Mouse (Mus musculus): ENCODE measurements around the gene Tmc3. TPM values are rescaled to one million over a fixed set of nuclear protein-coding genes. Genes with fewer than 3 reads are reported as not detected.

Gene Tmc3
- total RNA-seq, 2 experiments from 2014 or later = 0.11 to 0.13 TPM

DNA sequence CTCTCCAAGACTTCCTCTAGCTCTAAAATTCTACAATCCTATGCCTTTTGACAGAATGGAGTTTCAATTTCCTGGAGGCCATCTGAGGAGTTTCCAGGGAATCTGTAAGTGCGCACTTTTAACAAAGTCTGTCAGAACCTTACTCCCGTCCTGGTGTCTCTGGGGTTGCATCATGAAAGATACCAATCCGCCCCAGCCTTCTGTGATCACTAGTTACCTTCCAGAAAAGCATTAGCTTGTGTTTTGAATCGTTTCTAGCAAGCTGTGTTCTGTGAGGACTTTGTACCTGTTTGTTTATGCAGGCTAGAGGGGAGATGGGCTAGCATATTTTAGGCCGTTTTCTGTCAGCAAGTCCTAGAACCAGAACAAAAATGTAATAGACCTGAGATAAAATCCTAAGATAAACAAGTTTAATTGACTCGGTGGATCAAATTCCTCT, 48.0 kb downstream of the Tmc3 start:
- no peak for DNase-seq (ENCODE audit: low spot score)
- intact Hi-C loops (cut with DNase I) = no loop called here

DNA sequence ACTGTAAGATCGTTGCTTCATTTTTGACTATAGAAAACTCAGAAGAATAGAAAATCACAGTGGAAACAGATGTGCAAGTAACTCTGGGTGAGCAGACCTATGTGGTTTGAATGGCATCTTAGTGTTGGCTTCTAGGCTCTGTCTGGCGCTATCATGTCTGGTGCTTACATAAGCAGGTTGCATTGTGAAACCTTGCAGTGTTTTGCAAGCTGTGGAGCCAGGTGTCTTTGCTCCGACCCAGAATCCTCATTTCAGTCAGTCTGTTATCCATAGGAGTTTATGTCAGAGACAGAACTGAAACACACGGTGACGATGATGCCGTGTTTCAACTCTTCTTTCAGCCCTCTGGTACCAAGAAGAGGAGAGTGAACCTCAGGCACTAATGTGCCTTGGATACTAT, 49.1 kb downstream of the Tmc3 start:
- intact Hi-C loops (cut with DNase I) = no loop called here
- no peak for DNase-seq (ENCODE audit: low spot score)

DNA sequence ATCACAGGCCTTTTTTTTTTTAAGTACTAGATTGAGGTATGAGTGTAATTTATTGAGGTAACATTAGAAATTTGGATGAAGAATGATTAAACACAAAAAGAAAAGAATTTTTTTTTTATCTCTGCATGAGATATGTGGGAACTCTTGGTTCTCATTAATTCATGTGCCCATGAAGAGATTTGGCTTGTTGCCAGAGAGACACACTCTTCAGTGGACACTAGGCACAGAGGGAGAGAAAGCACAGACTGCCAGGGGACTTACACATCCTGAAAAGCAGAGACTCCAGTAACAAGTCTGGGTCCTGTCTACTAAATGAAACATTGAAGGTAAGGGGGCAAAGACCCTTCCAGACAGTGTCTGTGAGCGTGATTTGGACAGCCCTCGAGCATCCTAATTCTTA, 51.0 kb downstream of the Tmc3 start:
- no peak for DNase-seq (ENCODE audit: low spot score)
- intact Hi-C loops (cut with DNase I) = no loop called here

DNA sequence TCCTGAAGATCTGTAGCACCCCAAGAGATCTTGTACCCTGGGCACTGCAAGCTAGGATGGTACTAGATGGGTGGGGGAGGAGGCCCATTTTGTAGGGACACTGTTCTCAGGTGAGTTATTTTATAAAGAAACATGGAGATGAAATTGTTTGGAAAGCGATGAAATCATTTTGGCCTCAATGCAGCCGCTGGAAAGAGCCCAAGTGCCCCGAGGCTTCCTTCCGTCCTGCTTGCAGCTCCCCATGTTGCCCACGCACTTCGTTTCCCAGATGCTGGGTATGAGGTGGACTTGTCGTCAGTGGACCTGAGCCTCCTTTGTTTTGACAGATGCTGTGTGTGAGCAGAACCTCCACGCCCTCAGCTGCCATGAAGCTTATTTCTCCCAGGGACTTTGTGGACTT, 51.7 kb downstream of the Tmc3 start:
- no peak for DNase-seq (ENCODE audit: low spot score)
- intact Hi-C loops (cut with DNase I) = no loop called here

DNA sequence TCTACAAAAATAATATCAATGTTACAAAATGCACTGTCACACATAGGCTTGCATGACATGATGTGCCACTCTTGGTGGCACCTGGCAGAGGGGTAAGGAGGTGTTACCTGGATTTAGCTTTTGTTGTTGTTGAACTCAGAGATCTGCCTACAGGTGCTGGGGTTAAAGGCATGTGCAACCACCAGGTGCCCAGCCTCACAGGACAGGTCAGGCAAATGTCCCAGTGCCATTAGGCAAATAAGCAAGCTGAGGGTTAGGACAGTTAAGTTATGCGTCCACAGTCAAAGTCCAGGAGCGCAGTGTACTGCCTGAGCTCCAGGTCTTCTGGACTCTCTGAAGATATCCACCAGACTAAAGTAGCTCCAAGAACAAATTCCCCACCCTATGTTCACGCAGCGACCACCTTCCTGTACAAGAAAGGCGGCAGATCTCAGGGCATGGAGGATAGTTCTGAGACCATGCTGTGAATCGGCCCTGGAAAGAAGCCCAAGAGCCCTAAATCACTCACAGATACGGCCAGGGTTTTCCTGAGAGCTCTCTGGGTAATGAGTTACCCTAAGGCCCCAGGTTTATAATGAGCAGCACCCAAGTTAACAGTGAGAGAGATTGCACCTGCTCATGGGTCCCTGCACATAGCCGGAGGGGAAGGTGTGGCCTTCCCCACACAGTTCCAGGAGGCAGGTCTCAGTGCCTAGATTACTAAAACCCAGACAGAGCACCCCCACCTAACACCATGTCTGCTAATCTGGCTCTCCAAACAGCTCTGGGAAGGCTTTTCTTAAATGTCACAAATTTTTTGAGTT, 53.3 kb downstream of the Tmc3 start:
- DNase-seq (ENCODE audit: low spot score) = no peak
- intact Hi-C loops (cut with DNase I) = no loop called here

DNA sequence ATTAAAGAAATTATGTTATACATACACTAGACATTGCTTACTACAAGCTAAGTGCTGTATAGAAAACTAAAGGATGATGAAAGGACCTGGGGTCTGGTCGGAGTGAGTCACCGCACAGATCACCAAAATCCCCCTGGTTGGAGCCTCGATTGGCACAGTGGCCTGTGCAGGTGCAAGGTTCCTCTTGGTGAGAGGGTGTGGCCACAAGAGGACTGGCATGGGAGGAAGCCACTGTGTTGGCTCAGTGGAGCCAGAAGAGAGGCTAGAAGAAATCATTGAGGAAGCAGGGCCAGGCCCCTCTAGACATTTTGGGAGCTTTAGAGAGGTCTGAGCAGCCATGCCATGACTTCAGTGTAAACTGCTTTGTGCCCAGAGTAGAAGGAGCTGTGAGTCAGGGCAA, 54.4 kb downstream of the Tmc3 start:
- DNase-seq (ENCODE audit: low spot score) = no peak
- intact Hi-C loops (cut with DNase I) = no loop called here

DNA sequence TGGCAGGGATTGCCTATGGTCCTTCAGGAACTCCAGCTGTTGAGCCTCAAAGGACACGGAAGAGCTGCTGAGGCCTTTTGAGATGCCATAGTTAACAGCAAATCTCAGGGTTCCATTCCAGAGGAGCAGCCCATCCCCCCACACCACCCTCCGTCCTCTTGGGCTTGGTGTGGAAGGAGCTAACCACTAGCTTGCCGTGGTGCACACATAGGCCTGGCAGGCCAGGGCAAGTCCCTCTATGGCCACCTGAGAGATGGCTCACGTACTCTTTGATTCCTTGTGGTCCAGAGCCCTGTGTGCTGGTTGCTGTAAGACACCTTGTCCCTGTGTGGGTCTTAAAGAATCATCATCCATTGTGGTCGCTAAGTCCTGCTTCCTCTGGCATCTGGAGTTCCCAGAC, 55.9 kb downstream of the Tmc3 start:
- DNase-seq (ENCODE audit: low spot score) = no peak
- intact Hi-C loops (cut with DNase I) = no loop called here

DNA sequence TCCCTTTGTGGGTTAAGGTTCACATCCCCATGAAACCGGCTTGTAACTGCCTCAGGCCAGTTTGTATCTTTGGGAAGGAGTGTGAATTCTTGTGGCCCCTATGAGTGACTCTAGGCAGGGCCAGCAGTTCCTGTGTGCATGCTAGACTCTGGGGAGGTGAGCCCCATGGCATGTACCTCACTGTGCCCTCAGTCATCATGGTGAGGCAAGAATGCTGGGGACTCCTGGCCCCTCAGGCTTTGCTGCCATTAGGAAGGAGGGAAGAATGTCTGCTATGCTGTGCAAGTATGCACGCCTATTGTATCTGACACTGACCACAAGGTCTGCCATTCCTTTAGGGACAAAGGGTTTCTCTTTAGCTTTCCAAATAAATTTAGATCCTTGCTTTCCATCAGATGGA, 56.4 kb downstream of the Tmc3 start:
- intact Hi-C loops (cut with DNase I) = no loop called here
- no peak for DNase-seq (ENCODE audit: low spot score)

DNA sequence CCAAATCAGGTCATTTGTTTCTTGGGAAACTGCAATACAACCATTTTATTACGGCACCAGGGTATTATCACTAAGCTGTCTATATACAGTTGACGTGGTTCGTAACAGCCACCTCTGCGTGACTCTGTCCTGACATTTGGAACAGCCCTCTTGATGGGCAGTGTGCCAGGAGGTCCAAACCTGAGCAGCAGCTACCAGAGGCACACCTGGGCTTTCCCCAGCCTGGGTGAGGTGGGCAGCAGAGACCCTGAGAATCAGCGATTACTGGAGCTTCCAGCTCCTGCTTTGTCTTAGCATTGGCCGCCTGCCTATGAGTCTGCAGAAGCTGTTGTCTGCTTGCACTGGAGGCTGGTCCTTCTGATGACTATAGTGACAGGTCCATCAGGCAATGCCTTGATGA, 58.9 kb downstream of the Tmc3 start:
- intact Hi-C loops (cut with DNase I) = no loop called here
- DNase-seq (ENCODE audit: low spot score) = no peak

DNA sequence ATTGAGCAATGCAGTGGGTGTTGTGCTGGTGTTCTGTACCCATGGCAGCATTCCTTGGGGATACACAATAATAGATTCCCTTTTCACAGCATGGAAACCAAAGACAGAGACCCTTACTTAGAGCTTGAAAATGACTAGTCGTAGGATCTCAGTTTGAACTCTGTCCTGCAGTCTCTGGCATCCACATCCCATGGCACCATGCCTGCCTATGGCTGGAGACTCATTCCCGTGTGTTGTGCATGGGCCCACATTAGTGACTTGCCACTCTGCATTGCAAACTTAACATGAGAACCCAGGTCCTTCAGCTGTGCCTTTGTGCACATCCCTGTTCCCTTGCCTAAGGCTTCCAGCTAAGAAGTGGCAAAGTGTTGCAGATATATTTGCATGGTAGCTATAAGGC, 60.0 kb downstream of the Tmc3 start:
- intact Hi-C loops (cut with DNase I) = no loop called here
- DNase-seq (ENCODE audit: low spot score) = no peak

DNA sequence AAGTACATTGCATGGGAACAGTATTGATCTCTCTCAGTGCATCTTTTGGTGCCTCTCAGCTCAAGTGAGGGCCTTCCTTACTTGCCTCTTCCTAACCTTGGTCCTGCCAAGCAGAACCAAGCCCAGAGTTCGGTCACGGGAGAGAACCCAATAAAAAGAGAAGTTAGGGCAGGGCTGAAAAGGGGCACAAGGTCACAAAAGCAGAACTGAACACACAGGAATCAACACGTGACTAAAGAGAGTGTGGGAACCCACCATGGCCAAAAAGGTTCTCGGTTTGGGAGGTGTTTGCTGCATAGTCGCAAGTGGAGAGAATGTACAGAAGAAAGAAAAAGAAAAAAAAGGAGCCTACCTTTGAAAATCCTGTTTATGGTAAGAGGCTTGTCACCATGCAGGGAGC, 60.7 kb downstream of the Tmc3 start:
- DNase-seq (ENCODE audit: low spot score) = no peak
- intact Hi-C loops (cut with DNase I) = no loop called here

DNA sequence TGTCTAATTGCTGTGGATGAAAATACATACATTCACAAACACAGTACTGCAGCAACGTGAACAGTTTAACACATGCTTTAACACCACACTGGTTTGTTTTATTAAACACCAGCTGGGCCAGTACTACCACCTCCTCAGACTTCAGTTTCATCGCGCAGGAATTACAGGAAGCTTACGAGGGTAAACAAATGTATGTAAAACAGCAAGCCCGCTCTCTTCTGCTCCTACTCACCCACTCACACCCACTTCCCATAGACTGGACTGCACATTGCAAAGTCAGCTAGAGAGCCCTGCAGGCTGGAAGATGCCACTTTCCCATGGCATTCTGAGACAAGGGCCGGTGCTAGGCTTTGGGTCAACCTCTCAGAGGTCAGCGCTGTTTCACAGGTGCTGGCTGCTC, 64.1 kb downstream of the Tmc3 start:
- intact Hi-C loops (cut with DNase I) = no loop called here
- DNase-seq (ENCODE audit: low spot score) = no peak

DNA sequence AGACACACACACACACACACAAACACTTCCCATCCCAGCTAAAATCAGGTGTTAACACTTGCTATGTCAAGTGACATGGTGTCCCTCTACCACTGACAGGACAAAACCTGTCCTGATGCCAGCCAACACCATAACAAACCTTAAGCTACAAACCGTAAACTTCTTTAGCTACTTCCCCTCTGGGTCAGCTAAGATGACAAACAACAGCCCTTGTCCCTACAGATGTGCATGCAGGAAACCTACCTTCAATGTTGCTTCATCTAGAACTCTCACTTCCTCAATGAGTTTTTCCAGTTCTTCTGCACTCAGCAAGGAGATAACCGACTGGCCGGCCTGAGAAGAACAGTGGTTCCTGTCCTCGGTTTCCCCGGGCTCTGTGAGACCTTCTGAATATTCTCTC, 65.9 kb downstream of the Tmc3 start:
- intact Hi-C loops (cut with DNase I) = no loop called here
- DNase-seq (ENCODE audit: low spot score) = no peak

DNA sequence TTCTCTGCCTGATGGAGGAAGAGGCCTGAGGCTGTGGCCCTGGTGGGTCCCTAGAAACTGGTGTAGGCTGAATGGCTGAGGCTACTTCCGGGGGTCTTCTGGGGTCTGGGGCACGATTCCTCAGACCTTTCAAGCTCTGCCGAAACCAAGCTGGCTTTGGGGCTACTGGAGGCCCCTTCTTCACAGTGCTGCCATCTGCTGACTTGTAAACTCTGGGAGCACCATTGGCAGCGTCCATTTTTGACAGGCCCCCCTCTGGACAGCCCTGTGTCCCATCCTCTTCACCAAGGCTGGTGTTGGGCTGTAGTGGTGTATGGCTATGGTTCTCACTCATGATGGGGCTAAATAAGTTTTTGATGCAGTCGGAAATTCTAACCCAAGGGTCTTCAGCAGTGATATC, 67.8 kb downstream of the Tmc3 start:
- DNase-seq (ENCODE audit: low spot score) = no peak
- intact Hi-C loops (cut with DNase I) = no loop called here

DNA sequence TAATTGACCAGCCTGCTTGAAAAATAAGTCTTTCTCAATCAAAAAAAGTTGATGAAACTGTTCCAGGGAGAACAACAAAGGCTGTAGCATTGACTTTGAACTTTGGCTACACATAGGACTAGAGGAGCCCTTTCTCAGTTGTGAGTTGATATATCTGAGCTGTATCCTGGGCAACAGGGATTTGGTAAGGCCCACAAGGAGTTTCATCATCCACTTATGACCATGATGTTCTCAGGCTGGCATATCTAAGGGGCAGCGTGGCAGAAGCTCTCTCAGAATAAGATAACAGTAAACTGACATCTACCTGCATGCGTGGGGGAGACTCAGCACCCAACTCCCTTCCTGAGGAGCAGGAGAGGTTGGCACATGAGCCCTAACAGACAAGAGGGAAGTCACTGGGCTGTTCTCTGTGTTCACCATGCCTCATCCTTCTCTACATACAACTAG, 68.9 kb downstream of the Tmc3 start:
- no peak for DNase-seq (ENCODE audit: low spot score)
- intact Hi-C loops (cut with DNase I) = no loop called here

DNA sequence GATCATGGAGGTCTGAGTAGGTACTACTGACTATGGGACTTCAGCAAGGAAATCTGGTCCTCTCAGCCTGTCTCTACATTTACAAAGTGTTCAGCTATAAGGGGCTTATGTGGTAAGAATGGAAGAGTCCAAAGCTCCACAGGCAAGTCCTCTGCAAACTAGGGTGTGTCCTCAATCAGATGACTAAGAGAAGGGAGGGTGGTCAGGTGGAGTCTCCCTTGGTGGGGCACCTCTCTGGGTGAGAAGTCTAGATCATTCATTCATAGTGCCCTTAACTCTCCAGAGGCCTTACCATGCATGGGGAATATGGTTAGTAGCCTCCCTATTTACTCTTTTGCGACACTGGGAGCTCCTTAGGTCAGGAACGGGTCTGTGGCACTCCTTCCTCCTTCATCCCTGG, 69.5 kb downstream of the Tmc3 start:
- intact Hi-C loops (cut with DNase I) = no loop called here
- no peak for DNase-seq (ENCODE audit: low spot score)

DNA sequence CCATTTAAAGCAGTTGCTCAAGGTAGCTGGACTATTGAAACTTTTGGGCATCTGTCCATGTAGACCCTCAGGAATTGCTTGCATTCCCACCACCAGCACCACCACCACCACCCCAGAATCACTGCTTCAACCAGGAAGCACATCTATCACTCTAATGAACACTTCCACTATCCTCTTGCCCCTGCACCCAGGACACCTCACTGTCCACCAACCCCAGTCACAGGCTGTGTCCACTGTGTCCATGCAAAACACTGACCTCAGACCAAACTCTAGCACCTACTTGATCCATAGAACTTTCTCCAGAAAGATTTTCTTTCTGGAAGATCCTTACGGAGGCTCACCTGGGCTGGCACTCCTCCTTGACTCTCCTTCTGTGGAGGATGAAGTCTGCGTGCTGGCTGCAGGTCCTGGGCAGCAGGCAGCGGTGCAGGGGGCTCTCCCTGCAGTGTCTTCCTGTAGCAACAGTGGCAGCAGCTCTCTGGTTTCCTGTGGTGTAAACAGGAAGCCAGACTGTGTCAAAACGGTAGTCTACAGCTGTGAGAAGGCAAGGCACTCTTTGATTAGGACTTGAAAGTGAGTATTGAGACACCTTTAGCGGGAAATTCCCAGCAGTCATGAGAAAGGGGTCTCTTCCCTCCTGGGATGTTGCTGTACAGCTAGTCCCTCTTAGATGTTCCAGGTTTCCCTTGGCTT, 70.4 kb downstream of the Tmc3 start:
- DNase-seq (ENCODE audit: low spot score) = peak; percentile 29
- intact Hi-C loops (cut with DNase I) = no loop called here

DNA sequence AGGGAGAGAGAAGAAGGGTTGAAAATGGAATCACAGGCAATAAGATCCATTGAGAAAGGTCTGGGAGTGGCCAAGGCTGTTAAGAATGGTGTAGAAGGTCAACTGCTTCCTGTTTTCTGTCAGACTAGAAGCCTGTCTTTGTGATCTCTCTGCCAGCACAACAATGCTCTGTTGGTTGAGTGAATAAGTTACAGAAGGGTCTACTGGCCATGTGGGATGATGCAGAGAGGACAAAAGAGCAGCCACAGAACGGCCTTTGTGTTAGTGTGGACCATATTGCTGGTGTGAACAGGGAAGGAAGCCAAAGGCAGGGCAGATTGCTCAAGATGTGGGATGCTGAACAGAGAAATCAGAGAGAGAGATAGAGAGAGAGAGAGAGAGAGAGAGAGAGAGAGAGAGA, 74.0 kb downstream of the Tmc3 start:
- intact Hi-C loops (cut with DNase I) = no loop called here

DNA sequence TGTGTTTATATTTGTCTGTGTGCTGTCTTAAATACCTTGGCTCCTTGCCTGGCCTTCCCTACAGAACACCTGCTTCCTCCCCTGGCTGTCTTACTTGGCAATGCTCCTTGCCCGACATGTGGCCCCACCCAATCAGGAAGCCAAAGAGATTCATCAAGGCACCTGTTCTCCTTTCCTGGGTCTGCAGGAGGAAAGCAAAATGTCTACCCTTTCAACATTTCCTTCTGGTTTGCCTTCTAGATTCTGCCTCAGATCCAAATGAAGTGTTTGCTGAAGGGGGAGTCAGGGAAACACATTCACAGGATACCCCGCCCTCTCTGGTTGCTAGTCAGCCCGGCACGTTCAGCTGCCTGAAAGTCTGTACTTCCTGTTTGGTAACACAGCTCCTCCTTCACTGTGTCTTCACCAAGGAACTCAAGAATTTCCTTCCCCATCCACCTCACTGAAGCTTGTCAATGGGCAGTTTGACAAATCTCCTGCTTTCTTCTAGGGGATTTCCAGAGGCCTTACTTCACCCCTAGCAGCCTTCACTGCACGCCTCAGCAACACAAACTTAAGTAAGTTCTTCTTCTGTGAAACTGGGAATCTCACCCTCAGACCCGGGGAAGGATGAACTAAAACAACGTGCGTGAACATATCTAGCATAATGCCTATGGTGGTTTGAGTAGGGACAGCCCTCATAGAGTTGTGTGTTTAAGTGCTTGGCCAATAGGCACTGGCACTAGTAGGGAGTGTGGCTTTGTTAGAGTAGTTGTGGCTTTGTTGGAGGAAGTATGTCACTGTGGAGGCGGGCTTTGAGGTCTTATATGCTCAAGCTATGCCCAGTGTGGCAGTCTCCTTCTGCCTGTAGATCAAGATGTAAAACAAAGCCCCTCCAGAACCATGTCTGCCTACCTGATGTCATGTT, 74.7 kb downstream of the Tmc3 start:
- intact Hi-C loops (cut with DNase I) = no loop called here
- DNase-seq (ENCODE audit: low spot score) = peak; percentile 39

More for the DNA sequence above, 74.0 kb downstream of the Tmc3 start:
- DNase-seq (ENCODE audit: low spot score) = no peak

DNA sequence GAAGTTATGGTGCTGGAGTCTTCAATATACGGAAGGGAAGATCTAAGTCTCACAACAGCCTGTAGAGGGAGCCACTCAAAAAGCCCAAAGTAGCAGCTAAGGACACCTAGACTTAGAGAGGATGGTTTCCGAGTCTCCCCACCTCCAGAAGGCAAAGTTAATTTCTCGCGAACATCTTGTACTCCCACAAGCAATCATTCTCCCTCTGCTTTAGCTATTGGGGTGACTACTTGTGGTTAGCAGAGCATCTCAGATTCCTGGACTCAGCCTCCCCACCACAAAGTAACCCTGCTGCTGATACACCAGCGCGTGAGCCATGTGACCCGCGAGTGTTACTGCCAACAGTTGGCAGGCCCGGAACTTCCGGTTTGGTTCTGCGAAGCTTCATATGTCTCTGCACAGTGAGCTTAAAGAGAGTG, 75.6 kb downstream of the Tmc3 start:
- no peak for DNase-seq (ENCODE audit: low spot score)
- intact Hi-C loops (cut with DNase I) = no loop called here

DNA sequence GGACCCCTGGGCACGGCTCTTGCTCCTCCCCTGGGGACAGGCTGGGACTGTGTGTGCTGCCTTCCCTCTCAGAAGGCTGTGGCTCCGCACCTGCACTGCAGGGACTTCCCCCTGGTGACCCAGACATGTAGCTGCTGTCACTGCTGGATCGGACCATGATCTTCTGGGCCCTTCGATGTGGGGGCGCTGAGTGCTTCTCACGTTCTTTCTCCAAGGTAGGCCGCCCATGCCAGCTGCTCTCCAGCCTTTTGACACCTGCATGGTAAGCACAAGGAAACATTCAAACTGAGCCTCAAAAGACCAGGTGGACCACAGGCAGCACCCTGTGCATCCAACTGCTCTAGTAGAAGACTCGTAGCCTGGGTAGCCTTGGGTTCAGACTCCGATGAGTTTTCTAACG, 76.3 kb downstream of the Tmc3 start:
- no peak for DNase-seq (ENCODE audit: low spot score)
- intact Hi-C loops (cut with DNase I) = no loop called here
